Mouse (Mus musculus) megakaryocyte, embryonic 14.5 days (primary cell): ENCODE data around the gene Gm49380.

Source experiments
- FLI1 ChIP-seq: IDR thresholded peaks from 2 replicates; pipeline ENCODE4 v1.6.1; 2012; ENCODE audit warnings: low read length, inconsistent platforms, mixed read lengths
- GATA1 ChIP-seq: IDR thresholded peaks from 3 replicates; pipeline ENCODE4 v1.6.1; 2012; ENCODE audit warnings: mixed read lengths, low read length, inconsistent platforms, borderline replicate concordance

GRCm38 (mm10) chr9:44022100-44022847 lies 91.0 kb downstream of the Gm49380 start:
- TF ChIP-seq GATA1: no peak
- TF ChIP-seq FLI1: no peak
